In genomic region chr10:117519670-117520535, GRCm38 (mm10) we compare ENCODE assay signal across 15 mouse cellular contexts.
DNase-seq lines count a peak whose midpoint lies in the region; ATAC-seq and TF ChIP-seq lines count a peak whose summit lies in the region.
"Had no signal": no experiment of that assay in that cellular context is flagged by ENCODE, and none has a peak within 500 bp of the region (broad histone marks: within the 10 kb centered on the region; RNA-seq: fewer than 3 reads in every experiment).

No protein-coding gene starts in this region.

- H3K27me3 ChIP-seq in Patski = no peaks in the 10 kb centered on the region
- no peaks in the 10 kb centered on the region for H3K27me3 ChIP-seq in kidney, adult 2 months (replicated peaks; ENCODE audit: control insufficient read depth, insufficient read depth, low read length)
- H3K27me3 ChIP-seq: lung, embryonic 15.5 days had no signal

- WGBS in kidney, adult 2 months = 46% methylated on average over 8 of the region's 8 CpGs

- CTCF ChIA-PET in Patski (lab: Charles Lee) = interaction anchor here (0.9 to 1.2 kb wide), 2 partner anchors 24 to 88 kb away, joined by 3 to 4 read pairs; no protein-coding TSS in a partner anchor

- no peak for TF ChIP-seq POLR2A in kidney, adult 2 months (IDR thresholded peaks at IDR 0.05; ENCODE audit: low read depth, low read length)

- POLR2A ChIA-PET in Patski (lab: Charles Lee) = interaction anchor here (0.7 to 0.9 kb wide), 2 partner anchors 25 to 67 kb away, joined by 3 to 6 read pairs; no protein-coding TSS in a partner anchor

- in situ Hi-C loops in Patski (cut with MboI; ENCODE audit: low pct_unique_long_range_greater_than_20kb) = loop anchor here (5.0 kb wide), 1 partner anchor 157 kb away; no protein-coding TSS in a partner anchor

- H3K27ac ChIP-seq in kidney, adult 2 months (ENCODE audit: insufficient read depth, low read depth, low read length) = no peak overlapping the region
- H3K27ac ChIP-seq: forebrain, embryonic 12.5 days; lung, embryonic 15.5 days had no signal

- H3K36me3 ChIP-seq in kidney, adult 2 months (ENCODE audit: control insufficient read depth, insufficient read depth, low read length) = no peaks in the 10 kb centered on the region
- H3K36me3 ChIP-seq: forebrain, embryonic 12.5 days; lung, embryonic 15.5 days had no signal

- no peak overlapping the region for H3K4me3 ChIP-seq in kidney, adult 2 months (ENCODE audit: insufficient read depth, low read depth, low read length)
- H3K4me3 ChIP-seq: forebrain, embryonic 12.5 days; lung, embryonic 15.5 days; megakaryocyte, embryonic 14.5 days; myocyte had no signal

- DNase-seq in Patski (ENCODE audit: low read depth, low spot score) = peak; percentile 73
- DNase-seq in embryo, embryonic 10 days (ENCODE audit: low spot score) = peak; percentile 73
- peak; percentile 64 for DNase-seq in kidney, adult 2 months
- peak; percentile 65 for DNase-seq in kidney, postnatal 36 days
- no peak for DNase-seq in spleen, postnatal 36 days (ENCODE audit: low spot score in 2 of 2)
- DNase-seq in layer of hippocampus, adult 9-11 months = no peak
- no peak for DNase-seq in adrenal gland, postnatal 36 days
- DNase-seq: cerebellum, adult 2 months; heart, adult 18-20 months; right cerebral cortex, postnatal 4 days; thymus, postnatal 14 days had no signal

- H3K4me1 ChIP-seq in kidney, adult 2 months (ENCODE audit: control insufficient read depth, insufficient read depth, low read length) = no peaks in the 10 kb centered on the region
- H3K4me1 ChIP-seq: megakaryocyte, embryonic 14.5 days had no signal

- no peak for TF ChIP-seq CTCF in Patski (IDR thresholded peaks at IDR 0.05)
- TF ChIP-seq CTCF in kidney, adult 2 months (conservative IDR thresholded peaks at IDR 0.05; ENCODE audit: insufficient read depth, insufficient read length, low read depth, low read length) = no peak

- peak; percentile 85 for ATAC-seq in Patski

Comparison
In these comparisons a context has a peak if more than half of its experiments do, and no peak if none do; other contexts are left out.
1. DNase-seq: peak in Patski (single experiment), embryo, embryonic 10 days (single experiment), kidney, adult 2 months (single experiment) and kidney, postnatal 36 days (2 of 2); none in spleen, postnatal 36 days (0 of 2), layer of hippocampus, adult 9-11 months (single experiment) and adrenal gland, postnatal 36 days (0 of 2).